Mouse (Mus musculus) cortical plate, adult 2 months (tissue): ENCODE measurements at regions not wholly inside any gene's neighbourhood (a gene's known extent, or its start where the extent isn't known, plus 50 kb on each side); places are given as distances from the start of the nearest gene placed in this dataset.

Source experiments
- H3K27ac ChIP-seq: fragments of 200-500 bp; 2 replicates; pipeline ENCODE4 v1.5.1; 2012; ENCODE audit warnings: low read length, control low read depth, inconsistent platforms; ENCODE audit not compliant: insufficient read depth
- H3K4me1 ChIP-seq: fragments of 200-500 bp; 2 replicates; pipeline ENCODE4 v1.6.1; 2011; ENCODE audit warnings: low read length; ENCODE audit not compliant: control insufficient read depth, insufficient read depth
- H3K4me3 ChIP-seq: fragments of 200-500 bp; 2 replicates; pipeline ENCODE4 v1.5.1; 2011; ENCODE audit warnings: mild to moderate bottlenecking, low read length, control low read depth; ENCODE audit not compliant: insufficient read depth
- CTCF ChIP-seq: fragments of 200-500 bp; IDR thresholded peaks from 2 replicates; pipeline ENCODE4 v1.5.1; 2011; ENCODE audit warnings: mild to moderate bottlenecking, control low read depth, low read length; ENCODE audit not compliant: insufficient read depth; ENCODE audit errors: extremely low read depth
- POLR2A ChIP-seq: fragments of 200-500 bp; IDR thresholded peaks from 2 replicates; pipeline ENCODE4 v1.6.1; 2011; ENCODE audit warnings: mild to moderate bottlenecking, low read length, control low read depth; ENCODE audit not compliant: insufficient read depth; ENCODE audit errors: extremely low read depth

- Histone ChIP-seq H3K4me1 (no peaks in the 10 kb centered on the region), H3K27ac (no peak overlapping the region), H3K4me3 (no peak overlapping the region)
- TF ChIP-seq POLR2A (no peak), CTCF (no peak)
Measured at GRCm38 (mm10) chr8:35280741-35281140, 484.8 kb upstream of the Gm19410 start.

- no peak for TF ChIP-seq POLR2A
- TF ChIP-seq CTCF: no peak
- H3K4me3 ChIP-seq: no peak overlapping the region
- no peaks in the 10 kb centered on the region for H3K4me1 ChIP-seq
- H3K27ac ChIP-seq: no peak overlapping the region
Measured at GRCm38 (mm10) chr8:35283366-35283765, 482.2 kb upstream of the Gm19410 start.

GRCm38 (mm10) chr8:35289018-35289417, 476.6 kb upstream of the Gm19410 start:
- no peak overlapping the region for H3K27ac ChIP-seq

GRCm38 (mm10) chr8:35289967-35290366, 475.6 kb upstream of the Gm19410 start:
- TF ChIP-seq POLR2A (no peak), CTCF (no peak)
- Histone ChIP-seq H3K4me3 (no peak overlapping the region), H3K4me1 (no peaks in the 10 kb centered on the region), H3K27ac (no peak overlapping the region)

More at GRCm38 (mm10) chr8:35289018-35289417, 476.6 kb upstream of the Gm19410 start:
- H3K4me3 ChIP-seq: no peak overlapping the region
- TF ChIP-seq CTCF: no peak
- TF ChIP-seq POLR2A: no peak
- no peaks in the 10 kb centered on the region for H3K4me1 ChIP-seq

GRCm38 (mm10) chr8:35293437-35294126, 472.0 kb upstream of the Gm19410 start:
- Histone ChIP-seq H3K27ac (no peak overlapping the region), H3K4me3 (no peak overlapping the region), H3K4me1 (no peaks in the 10 kb centered on the region)
- TF ChIP-seq POLR2A (no peak), CTCF (no peak)

- no peak overlapping the region for H3K27ac ChIP-seq
Measured at GRCm38 (mm10) chr8:35296936-35297335, 468.7 kb upstream of the Gm19410 start.

GRCm38 (mm10) chr8:35299088-35299487, 466.5 kb upstream of the Gm19410 start:
- H3K4me3 ChIP-seq: no peak overlapping the region

More at GRCm38 (mm10) chr8:35296936-35297335, 468.7 kb upstream of the Gm19410 start:
- no peak for TF ChIP-seq POLR2A
- TF ChIP-seq CTCF: no peak
- H3K4me3 ChIP-seq: no peak overlapping the region
- no peaks in the 10 kb centered on the region for H3K4me1 ChIP-seq

GRCm38 (mm10) chr8:35300359-35300758, 465.2 kb upstream of the Gm19410 start:
- Histone ChIP-seq H3K4me1 (no peaks in the 10 kb centered on the region), H3K4me3 (no peak overlapping the region), H3K27ac (no peak overlapping the region)
- TF ChIP-seq CTCF (no peak), POLR2A (no peak)

More at GRCm38 (mm10) chr8:35299088-35299487, 466.5 kb upstream of the Gm19410 start:
- TF ChIP-seq CTCF: no peak
- no peak for TF ChIP-seq POLR2A
- no peaks in the 10 kb centered on the region for H3K4me1 ChIP-seq
- no peak overlapping the region for H3K27ac ChIP-seq

GRCm38 (mm10) chr8:35300881-35301521, 464.6 kb upstream of the Gm19410 start:
- TF ChIP-seq POLR2A (no peak), CTCF (no peak)
- H3K4me1 ChIP-seq: no peaks in the 10 kb centered on the region
- no peak overlapping the region for H3K4me3 ChIP-seq
- no peak overlapping the region for H3K27ac ChIP-seq

GRCm38 (mm10) chr8:35302856-35303255, 462.7 kb upstream of the Gm19410 start:
- TF ChIP-seq POLR2A (no peak), CTCF (no peak)
- Histone ChIP-seq H3K27ac (no peak overlapping the region), H3K4me1 (no peaks in the 10 kb centered on the region), H3K4me3 (no peak overlapping the region)
